Mouse (Mus musculus): ENCODE measurements around the gene Zdhhc11. TPM values are rescaled to one million over a fixed set of nuclear protein-coding genes. Genes with fewer than 3 reads are reported as not detected.
"Not testable (repeated sequence)": the region's sequence is repeated elsewhere in the genome, so short reads cannot be mapped to it uniquely, and the experiment has no call there.

Gene Zdhhc11
- polyA plus RNA-seq, 2 experiments, result not detected

- Histone ChIP-seq H3K27ac (no peak overlapping the region), H3K36me3 (replicated peaks; ENCODE audit: control insufficient read depth, insufficient read depth, low read depth) (no peaks in the 10 kb centered on the region), H3K27me3 (ENCODE audit: control insufficient read depth, insufficient read depth, low read length) (peaks cover 34% of the 10 kb centered on the region), H3K9ac (replicated peaks) (no peak overlapping the region), H3K9me3 (ENCODE audit: control insufficient read depth, low read length) (no peaks in the 10 kb centered on the region), H3K4me3 (ENCODE audit: insufficient read depth in 1 of 2, low read depth in 2 of 2, low read length in 2 of 2) (peak overlapping the region; percentile 36 to 55), H3K4me2 (ENCODE audit: low read depth) (peak overlapping the region; percentile 65), H3K4me1 (replicated peaks; ENCODE audit: control insufficient read depth in 2 of 2, insufficient read depth in 2 of 2, low read length in 1 of 2) (peaks cover under 1 to 6% of the 10 kb centered on the region in 2 experiments; a peak in 2 of 4 replicates)
- DNase-seq (ENCODE audit: low read depth in 3 of 3, low spot score in 3 of 3), result no peak
- WGBS (ENCODE audit: insufficient replicate concordance), result 1% methylated on average over 55 of the region's 55 CpGs
- peak; percentile 8; the same call in 1 of the 2 replicates for ATAC-seq (ENCODE audit: insufficient read depth)
- TF ChIP-seq CTCF (IDR thresholded peaks at IDR 0.05; ENCODE audit: low read depth), result no peak
- TF ChIP-seq EP300 (IDR thresholded peaks at IDR 0.05; ENCODE audit: low read depth), result no peak
Observed at GRCm38 (mm10) chr13:74009791-74010614, 46.4 kb downstream of the Zdhhc11 start.

- Histone ChIP-seq H3K9me3 (ENCODE audit: control insufficient read depth, low read length) (no peaks in the 10 kb centered on the region), H3K4me2 (ENCODE audit: low read depth) (peak overlapping the region; percentile 65), H3K27me3 (ENCODE audit: control insufficient read depth, insufficient read depth, low read length) (peaks cover 34% of the 10 kb centered on the region), H3K4me3 (ENCODE audit: insufficient read depth in 1 of 2, low read depth in 2 of 2, low read length in 2 of 2) (no peak overlapping the region; a peak in 1 of 4 replicates), H3K9ac (replicated peaks) (no peak overlapping the region), H3K27ac (no peak overlapping the region), H3K36me3 (replicated peaks; ENCODE audit: control insufficient read depth, insufficient read depth, low read depth) (no peaks in the 10 kb centered on the region), H3K4me1 (replicated peaks; ENCODE audit: control insufficient read depth in 2 of 2, insufficient read depth in 2 of 2, low read length in 1 of 2) (peaks cover 0 to 5% of the 10 kb centered on the region in 2 experiments; a peak in 1 of 4 replicates)
- DNase-seq (ENCODE audit: low read depth in 3 of 3, low spot score in 3 of 3) (no peak), ATAC-seq (ENCODE audit: insufficient read depth) (no peak)
- TF ChIP-seq CTCF (IDR thresholded peaks at IDR 0.05; ENCODE audit: low read depth), result no peak
- no peak for TF ChIP-seq EP300 (IDR thresholded peaks at IDR 0.05; ENCODE audit: low read depth)
- WGBS (ENCODE audit: insufficient replicate concordance), result 4% methylated on average over 3 of the region's 3 CpGs
Observed at GRCm38 (mm10) chr13:74010678-74011077, 47.0 kb downstream of the Zdhhc11 start.

GRCm38 (mm10) chr13:74015908-74016307 lies 52.3 kb downstream of the Zdhhc11 start:
- Histone ChIP-seq H3K4me2 (ENCODE audit: low read depth) (no peak overlapping the region), H3K27me3 (ENCODE audit: control insufficient read depth, insufficient read depth, low read length) (peaks cover 12% of the 10 kb centered on the region), H3K36me3 (replicated peaks; ENCODE audit: control insufficient read depth, insufficient read depth, low read depth) (no peaks in the 10 kb centered on the region), H3K9me3 (ENCODE audit: control insufficient read depth, low read length) (no peaks in the 10 kb centered on the region), H3K27ac (no peak overlapping the region), H3K4me1 (replicated peaks; ENCODE audit: control insufficient read depth in 2 of 2, insufficient read depth in 2 of 2, low read length in 1 of 2) (peaks cover 0 to 10% of the 10 kb centered on the region in 2 experiments; a peak in 3 of 4 replicates), H3K9ac (replicated peaks) (no peak overlapping the region), H3K4me3 (ENCODE audit: insufficient read depth in 1 of 2, low read depth in 2 of 2, low read length in 2 of 2) (no peak overlapping the region)
- DNase-seq (ENCODE audit: low read depth in 3 of 3, low spot score in 3 of 3) (no peak), ATAC-seq (ENCODE audit: insufficient read depth) (no peak)
- TF ChIP-seq CTCF (IDR thresholded peaks at IDR 0.05; ENCODE audit: low read depth) (no peak), EP300 (IDR thresholded peaks at IDR 0.05; ENCODE audit: low read depth) (no peak)
- WGBS (ENCODE audit: insufficient replicate concordance), result 73% methylated on average over 4 of the region's 4 CpGs

- ATAC-seq (ENCODE audit: insufficient read depth), result peak; percentile 70; the same call in 1 of the 2 replicates
Observed at GRCm38 (mm10) chr13:74017426-74017825, 53.8 kb downstream of the Zdhhc11 start.

GRCm38 (mm10) chr13:74019006-74019405 lies 55.4 kb downstream of the Zdhhc11 start:
- not testable (repeated sequence) for DNase-seq (ENCODE audit: low read depth in 3 of 3, low spot score in 3 of 3); H3K4me3 ChIP-seq (ENCODE audit: insufficient read depth in 1 of 2, low read depth in 2 of 2, low read length in 2 of 2); H3K27me3 ChIP-seq (ENCODE audit: control insufficient read depth, insufficient read depth, low read length); ATAC-seq (ENCODE audit: insufficient read depth); H3K4me2 ChIP-seq (ENCODE audit: low read depth); H3K4me1 ChIP-seq (replicated peaks; ENCODE audit: control insufficient read depth in 2 of 2, insufficient read depth in 2 of 2, low read length in 1 of 2); H3K36me3 ChIP-seq (replicated peaks; ENCODE audit: control insufficient read depth, insufficient read depth, low read depth); H3K9ac ChIP-seq (replicated peaks); H3K27ac ChIP-seq; H3K9me3 ChIP-seq (ENCODE audit: control insufficient read depth, low read length)
- 75% methylated on average over 8 of the region's 8 CpGs for WGBS (ENCODE audit: insufficient replicate concordance)

More at GRCm38 (mm10) chr13:74017426-74017825, 53.8 kb downstream of the Zdhhc11 start:
- Histone ChIP-seq H3K36me3 (replicated peaks; ENCODE audit: control insufficient read depth, insufficient read depth, low read depth) (no peaks in the 10 kb centered on the region), H3K9me3 (ENCODE audit: control insufficient read depth, low read length) (no peaks in the 10 kb centered on the region), H3K4me1 (replicated peaks; ENCODE audit: control insufficient read depth in 2 of 2, insufficient read depth in 2 of 2, low read length in 1 of 2) (peaks cover 0 to 10% of the 10 kb centered on the region in 2 experiments; a peak in 3 of 4 replicates), H3K27me3 (ENCODE audit: control insufficient read depth, insufficient read depth, low read length) (no peaks in the 10 kb centered on the region; the same call in 1 of the 2 replicates), H3K4me3 (ENCODE audit: insufficient read depth in 1 of 2, low read depth in 2 of 2, low read length in 2 of 2) (no peak overlapping the region), H3K27ac (no peak overlapping the region), H3K4me2 (ENCODE audit: low read depth) (no peak overlapping the region), H3K9ac (replicated peaks) (no peak overlapping the region)
- 18% methylated on average over 4 of the region's 4 CpGs for WGBS (ENCODE audit: insufficient replicate concordance)
- TF ChIP-seq CTCF (IDR thresholded peaks at IDR 0.05; ENCODE audit: low read depth), result no peak
- peak; percentile 35; the same call in 1 of the 2 replicates for TF ChIP-seq EP300 (IDR thresholded peaks at IDR 0.05; ENCODE audit: low read depth)
- DNase-seq (ENCODE audit: low read depth in 3 of 3, low spot score in 3 of 3), result no peak
